Mouse (Mus musculus) urinary bladder, adult 2 months (tissue): ENCODE data around the gene Klb. TPM values are rescaled to one million over a fixed set of nuclear protein-coding genes. Genes with fewer than 3 reads are reported as not detected.
A peak's percentile ranks its signal among the peaks of the same experiment; 100 is the strongest.

Experiments
- DNase-seq: peaks from one replicate; pipeline ENCODE4 v3.0.0; 2022; ENCODE audit warnings: low spot score
- polyA plus RNA-seq: library from polyadenylated mRNA; depleted of rRNA; stranded (reverse); fragments of >200 nt; gene quantifications from 2 replicates; pipeline ENCODE4 v1.2.3, GENCODE M21; 2012

The Klb gene
- polyA plus RNA-seq, 1 experiment = 0.40 TPM

GRCm38 (mm10) chr5:65374746-65375145, 26.6 kb downstream of the Klb start:
- no peak for DNase-seq

- DNase-seq = no peak
These were observed 37.6 kb downstream of the Klb start for GRCm38 (mm10) chr5:65385704-65386103.

- no peak for DNase-seq
These were observed 39.1 kb downstream of the Klb start for GRCm38 (mm10) chr5:65387008-65387867.

GRCm38 (mm10) chr5:65390648-65391644, 42.8 kb downstream of the Klb start, which contains the start of the genes Rpl9 and Lias:
Rpl9 (minus strand) TSS chr5:65391444.
Lias (plus strand) TSS chr5:65391497.
- peak; percentile 98 for DNase-seq

- DNase-seq = no peak
These were observed 43.6 kb downstream of the Klb start for GRCm38 (mm10) chr5:65391753-65392152.

GRCm38 (mm10) chr5:65394425-65394824, 46.3 kb downstream of the Klb start:
- DNase-seq = no peak

- peak; percentile 56 for DNase-seq
These were observed 53.3 kb downstream of the Klb start for GRCm38 (mm10) chr5:65401251-65401994.

GRCm38 (mm10) chr5:65407989-65408388, 59.9 kb downstream of the Klb start:
- DNase-seq = no peak

GRCm38 (mm10) chr5:65415653-65416458, 67.7 kb downstream of the Klb start:
- DNase-seq = peak; percentile 46

GRCm38 (mm10) chr5:65419136-65419535, 71.0 kb downstream of the Klb start:
- no peak for DNase-seq

- no peak for DNase-seq
These were observed 72.7 kb downstream of the Klb start for GRCm38 (mm10) chr5:65420822-65421221.

GRCm38 (mm10) chr5:65422803-65423202, 74.7 kb downstream of the Klb start:
- no peak for DNase-seq

- DNase-seq = no peak
These were observed 76.1 kb downstream of the Klb start for GRCm38 (mm10) chr5:65424215-65424614.

- no peak for DNase-seq
These were observed 77.1 kb downstream of the Klb start for GRCm38 (mm10) chr5:65425251-65425650.

- DNase-seq = no peak
These were observed 80.2 kb downstream of the Klb start for GRCm38 (mm10) chr5:65428321-65428720.

GRCm38 (mm10) chr5:65429441-65429840, 81.3 kb downstream of the Klb start:
- DNase-seq = no peak
